Mouse (Mus musculus): Measurements from ENCODE around the gene Cc2d2a. TPM values are rescaled to one million over a fixed set of nuclear protein-coding genes. Genes with fewer than 3 reads are reported as not detected.

Gene Cc2d2a
- total RNA-seq (2021), result 13.9 and 16.3 TPM in 2 replicates
- long read RNA-seq, experiment 1, partial matches to known transcripts, result 1 of 2 reads
- long read RNA-seq, experiment 1, other reads (novel, unspliced or antisense), result 1 of 2 reads
- long read RNA-seq, experiment 2, partial matches to known transcripts, result 2 of 4 reads
- long read RNA-seq, experiment 2, other reads (novel, unspliced or antisense), result 2 of 4 reads

DNA sequence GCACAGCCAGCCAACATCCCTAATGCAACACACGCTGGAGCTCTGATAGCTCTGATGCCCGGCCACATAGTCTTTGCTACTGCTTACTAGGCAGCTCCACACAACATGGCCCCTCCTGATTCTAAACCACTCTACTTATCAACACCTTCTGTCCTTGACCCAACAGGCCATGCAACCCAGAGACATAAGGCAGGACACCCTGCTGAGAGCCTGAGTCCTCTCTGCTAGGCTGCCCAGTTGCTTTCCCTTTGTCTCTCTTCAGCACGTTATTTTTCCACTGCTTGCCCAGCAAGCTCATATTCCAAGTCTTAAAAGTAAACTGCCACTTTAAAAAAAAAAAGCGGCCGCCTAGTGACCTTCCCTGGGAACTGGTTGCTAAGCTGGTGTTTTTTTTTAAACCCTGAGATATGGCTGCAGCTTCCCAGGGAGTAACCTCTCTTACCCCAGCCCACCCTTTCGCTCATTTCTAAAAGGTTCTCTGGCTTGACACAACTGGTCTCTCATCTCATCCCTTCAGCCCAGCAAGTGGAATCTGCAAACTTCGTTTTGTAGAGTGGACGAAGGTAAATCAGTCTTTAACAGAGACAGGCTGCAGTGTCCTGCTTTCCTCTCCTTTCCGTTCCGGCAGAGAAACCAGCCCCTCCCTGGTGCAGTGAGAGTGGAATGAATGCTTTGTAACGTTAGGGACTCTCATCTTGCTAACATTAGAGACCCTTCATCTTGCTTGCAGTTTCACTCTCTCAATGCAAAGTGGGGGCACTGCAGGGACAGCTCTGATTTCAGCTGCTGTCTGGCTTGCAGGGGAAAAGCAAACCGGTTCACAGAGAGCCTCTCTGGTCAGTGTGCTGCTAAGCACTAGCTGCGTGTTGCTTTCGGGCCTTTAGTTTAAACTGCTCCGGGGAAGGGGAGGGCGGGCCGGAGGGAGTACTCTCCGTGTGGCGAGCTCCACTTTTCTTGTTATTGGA is at the start of gene Cc2d2a:
Gene Cc2d2a (plus strand): TSS at position 350 of the 965 bp plus-strand sequence.
- peak; percentile 66 for DNase-seq

- no peak for DNase-seq
Measured at GRCm38 (mm10) chr5:43621575-43622299, 40.4 kb upstream of the Cc2d2a start.

- DNase-seq, result no peak
Measured at GRCm38 (mm10) chr5:43625407-43625806, 36.7 kb upstream of the Cc2d2a start.

GRCm38 (mm10) chr5:43634071-43634601 is 28.0 kb upstream of the Cc2d2a start:
- no peak for DNase-seq

GRCm38 (mm10) chr5:43634602-43635081 is 27.5 kb upstream of the Cc2d2a start:
- no peak for DNase-seq

DNA sequence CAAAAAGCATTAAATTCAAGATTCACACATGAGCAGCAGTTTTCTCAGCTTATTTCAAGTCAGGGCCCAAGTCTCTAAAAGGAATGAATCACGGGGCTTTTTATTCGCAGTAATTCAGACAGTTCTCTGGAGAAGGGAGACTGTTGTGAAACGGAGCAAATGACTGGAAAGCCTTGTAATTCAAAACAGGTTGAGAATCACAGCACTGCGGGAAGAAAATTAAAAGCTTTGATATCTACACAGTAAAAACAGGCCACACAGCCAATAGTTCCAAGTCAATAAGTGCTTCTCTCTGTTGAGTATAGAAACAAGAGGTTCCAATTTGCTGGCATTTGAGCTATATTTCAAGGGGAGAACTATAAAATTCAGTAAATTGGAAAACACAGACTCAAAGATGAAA is 17.1 kb upstream of the Cc2d2a start:
- no peak for DNase-seq

- DNase-seq, result no peak
Measured at GRCm38 (mm10) chr5:43647098-43647774, 14.9 kb upstream of the Cc2d2a start.

- DNase-seq, result no peak
Measured at GRCm38 (mm10) chr5:43661498-43661897, 648 bp upstream of the Cc2d2a start.

DNA sequence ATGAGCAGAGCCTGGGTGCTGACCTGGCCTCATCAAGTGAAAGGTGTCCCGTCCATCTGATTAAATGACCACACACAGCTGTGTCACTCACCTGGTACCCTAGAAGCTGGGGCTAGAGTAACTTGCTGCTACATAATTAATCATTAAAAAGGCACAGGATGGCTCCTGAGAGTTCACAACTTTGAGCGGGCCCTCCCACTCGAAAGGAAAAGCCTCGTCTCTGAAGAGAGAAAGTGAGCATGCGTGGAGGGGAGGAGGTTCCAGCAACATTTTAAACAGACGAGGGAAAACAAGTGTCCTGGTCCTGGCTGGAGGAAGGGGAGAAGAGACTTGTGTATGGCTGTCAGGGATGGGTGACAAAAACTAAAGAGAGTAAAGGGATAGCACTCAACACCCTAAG is 1.4 kb downstream of the Cc2d2a start:
- DNase-seq, result no peak

DNA sequence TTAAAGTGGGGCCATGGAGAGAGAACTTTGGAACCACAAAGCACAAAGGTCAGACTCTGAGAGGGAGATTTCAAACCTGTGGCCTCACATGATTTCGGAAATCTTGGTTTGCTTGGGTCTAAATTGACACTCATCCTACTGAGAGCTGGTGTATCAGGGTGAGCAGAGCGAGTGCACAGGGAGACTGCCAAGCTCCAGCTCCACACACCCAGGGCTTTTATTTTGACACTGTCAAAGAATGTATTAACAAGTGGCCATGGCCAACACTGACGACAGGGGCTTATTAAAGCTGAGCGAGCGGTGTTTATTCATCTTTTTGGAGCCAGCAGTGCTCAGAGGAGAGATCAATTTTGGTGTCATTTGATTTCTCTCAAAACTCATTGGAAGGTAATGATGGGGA is 3.0 kb downstream of the Cc2d2a start:
- peak; percentile 32 for DNase-seq

GRCm38 (mm10) chr5:43669118-43669645 is 7.0 kb downstream of the Cc2d2a start:
- DNase-seq, result no peak

- peak; percentile 86 for DNase-seq
Measured at GRCm38 (mm10) chr5:43672177-43672911, 10.2 kb downstream of the Cc2d2a start.

- DNase-seq, result no peak
Measured at GRCm38 (mm10) chr5:43673083-43673482, 10.9 kb downstream of the Cc2d2a start.

GRCm38 (mm10) chr5:43685466-43685865 is 23.3 kb downstream of the Cc2d2a start:
- DNase-seq, result no peak

DNA sequence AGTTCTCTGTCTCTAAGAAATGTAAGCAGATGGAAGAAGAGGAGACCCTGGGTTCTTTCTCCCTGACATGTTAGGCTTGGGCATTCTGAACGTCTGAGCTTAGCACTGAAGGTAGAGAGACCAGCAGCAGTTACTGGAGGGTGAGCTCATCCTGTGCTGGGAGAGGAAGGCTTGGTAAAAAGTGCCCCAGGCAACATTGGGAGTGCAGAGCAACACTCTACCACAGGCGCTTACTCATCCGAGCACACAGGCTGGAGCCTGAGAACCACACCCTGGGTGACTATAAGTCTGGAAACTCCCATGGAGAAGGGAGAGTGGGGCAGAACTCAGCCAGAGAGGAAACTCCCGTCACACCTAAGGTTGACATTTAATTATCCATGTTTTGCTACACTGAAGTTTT is 30.3 kb downstream of the Cc2d2a start:
- DNase-seq, result no peak

DNA sequence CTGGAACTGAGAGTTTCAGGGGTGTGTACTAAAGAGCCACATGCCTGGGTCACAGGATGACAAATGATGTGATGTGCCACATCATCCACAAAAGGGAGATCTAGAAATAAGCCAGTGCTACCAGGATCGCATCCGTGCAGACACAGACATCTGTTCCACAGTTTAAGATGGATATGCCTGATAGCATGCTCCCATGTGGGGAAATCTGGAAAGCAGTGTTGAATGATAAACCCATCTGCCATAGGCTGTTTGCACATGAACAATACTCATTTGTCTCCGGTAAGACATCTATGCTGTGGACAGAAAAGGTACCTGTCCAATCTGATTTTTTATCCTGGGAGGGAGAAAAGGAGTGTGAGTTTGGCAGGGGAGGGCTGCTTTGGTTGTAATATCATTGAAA is 35.0 kb downstream of the Cc2d2a start:
- no peak for DNase-seq

DNA sequence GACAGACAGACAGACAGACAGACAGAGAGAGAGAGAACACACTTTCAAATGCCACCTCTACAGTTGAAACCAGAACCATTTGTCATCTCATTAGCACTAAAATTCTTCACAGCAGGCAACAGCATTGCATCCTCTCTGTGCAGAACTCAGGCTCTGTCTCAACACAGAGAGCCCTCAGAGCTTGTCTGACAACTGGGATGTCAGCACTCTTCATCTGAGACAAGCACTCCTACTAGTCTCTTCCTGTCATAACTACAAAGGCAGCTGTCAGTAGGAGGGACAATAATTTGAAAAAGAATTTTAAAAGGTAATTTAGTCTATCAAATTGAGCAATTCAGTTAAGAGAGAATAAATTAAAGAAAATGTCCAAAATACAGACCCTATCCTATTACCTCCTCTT is 37.1 kb downstream of the Cc2d2a start:
- no peak for DNase-seq

DNA sequence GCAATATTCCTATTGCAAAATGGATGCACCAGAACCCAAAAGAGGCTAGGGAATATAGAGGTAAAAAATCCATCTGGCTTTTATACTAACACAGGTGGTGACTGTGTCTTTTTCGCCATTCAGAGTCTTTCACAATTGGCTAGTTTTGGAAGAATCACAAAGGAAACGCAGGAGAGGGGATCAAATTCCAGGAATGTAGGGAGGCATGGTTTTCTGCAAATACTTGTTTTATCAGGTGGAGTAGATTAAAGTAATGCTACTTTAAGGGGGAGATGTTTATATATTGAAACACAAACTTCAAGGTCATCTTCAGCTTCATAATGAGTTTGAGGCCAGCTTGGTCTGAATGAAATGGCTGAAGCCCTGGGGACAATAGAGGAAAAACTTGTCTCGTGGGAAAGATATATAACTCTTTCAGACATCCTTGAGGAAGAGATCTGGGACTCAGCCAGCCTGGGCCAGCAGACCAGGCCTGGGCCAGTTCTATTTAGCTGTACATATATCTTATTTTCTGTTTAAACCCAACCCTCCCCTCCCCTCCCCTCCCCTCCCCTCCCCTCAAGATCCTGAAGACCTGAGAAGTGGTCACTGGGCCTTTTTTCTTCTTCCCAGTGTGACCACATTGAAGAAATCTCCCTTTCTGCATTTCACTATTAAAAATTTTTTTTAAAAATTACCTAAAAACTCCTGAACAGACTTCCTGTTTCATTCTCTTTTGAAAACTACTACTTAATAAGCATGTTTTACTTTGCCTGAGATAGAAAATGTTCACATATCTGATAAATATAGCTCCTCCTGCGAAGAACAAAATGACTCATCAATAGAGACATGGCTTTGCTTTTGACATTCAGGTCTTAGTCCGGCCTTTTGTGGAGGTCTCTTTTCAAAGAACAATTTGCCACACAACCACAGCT is 59.6 kb downstream of the Cc2d2a start:
- DNase-seq, result no peak

- DNase-seq, result no peak
Measured at GRCm38 (mm10) chr5:43722452-43722783, 60.3 kb downstream of the Cc2d2a start.

DNA sequence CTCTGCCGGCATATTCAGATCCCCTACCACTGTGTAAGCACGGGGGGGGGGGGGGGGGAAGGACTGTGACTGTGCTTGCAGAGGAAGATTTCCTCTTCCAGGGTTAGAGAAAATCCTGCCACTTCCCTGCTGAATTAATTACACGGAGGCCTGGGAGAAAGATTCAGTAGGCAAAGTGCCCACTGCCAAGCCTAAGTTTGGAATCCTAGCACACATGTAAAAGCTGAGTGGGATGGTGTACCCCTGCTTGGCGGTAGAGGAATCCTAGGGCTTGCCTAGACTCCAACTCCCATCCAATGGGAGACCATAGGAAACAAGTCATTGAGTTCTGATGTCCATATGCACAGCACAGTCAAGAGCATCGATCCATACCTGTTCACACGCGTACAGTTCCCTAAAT is 61.7 kb downstream of the Cc2d2a start:
- DNase-seq, result no peak
